Mouse (Mus musculus) kidney, adult 2 months (tissue): ENCODE results near the gene Trim32. TPM values are rescaled to one million over a fixed set of nuclear protein-coding genes. Genes with fewer than 3 reads are reported as not detected.

Experiments used
- DNase-seq: peaks from one replicate; pipeline ENCODE4 v3.0.0; 2021
- H3K27ac ChIP-seq: fragments of 200-500 bp; 2 replicates; pipeline ENCODE4 v1.5.1; 2012; ENCODE audit warnings: low read depth, low read length, control low read depth, inconsistent platforms; ENCODE audit not compliant: insufficient read depth
- H3K27me3 ChIP-seq: fragments of 200-500 bp; replicated peaks from 2 replicates; pipeline ENCODE4 v1.6.1; 2012; ENCODE audit warnings: mild to moderate bottlenecking, moderate library complexity, low read length, inconsistent platforms; ENCODE audit not compliant: control insufficient read depth, insufficient read depth
- H3K36me3 ChIP-seq: fragments of 200-500 bp; 2 replicates; pipeline ENCODE4 v1.6.1; 2012; ENCODE audit warnings: mild to moderate bottlenecking, moderate library complexity, low read length, inconsistent platforms; ENCODE audit not compliant: control insufficient read depth, insufficient read depth
- H3K4me1 ChIP-seq: fragments of 200-500 bp; 2 replicates; pipeline ENCODE4 v1.6.1; 2011; ENCODE audit warnings: low read length; ENCODE audit not compliant: control insufficient read depth, insufficient read depth
- H3K4me3 ChIP-seq: fragments of 200-500 bp; 2 replicates; pipeline ENCODE4 v1.5.1; 2011; ENCODE audit warnings: mild to moderate bottlenecking, low read depth, low read length, control low read depth; ENCODE audit not compliant: insufficient read depth
- CTCF ChIP-seq: fragments of 200-500 bp; conservative IDR thresholded peaks from 2 replicates; pipeline ENCODE4 v1.5.1; 2011; ENCODE audit warnings: low read depth, mild to moderate bottlenecking, control low read depth, low read length, moderate library complexity, mixed read lengths; ENCODE audit not compliant: insufficient read depth, insufficient read length
- POLR2A ChIP-seq: fragments of 200-500 bp; IDR thresholded peaks from one replicate; pipeline ENCODE4 v1.6.1; 2011; ENCODE audit warnings: low read depth, low read length, control low read depth
- WGBS: fragments of 180-500 bp; shearing (Covaris S2); methylation state at CpG from one replicate; pipeline ENCODE4 v1.1.7; 2018; 5-methylcytosine and 5-hydroxymethylcytosine counted together
- polyA plus RNA-seq: library from polyadenylated mRNA; depleted of rRNA; stranded (reverse); fragments of >200 nt; gene quantifications from 2 replicates; pipeline ENCODE4 v1.2.3, GENCODE M21; 2012

The Trim32 gene
- polyA plus RNA-seq, 1 experiment = 20.6 TPM

GRCm38 (mm10) chr4:65607184-65607631, 2.4 kb downstream of the Trim32 start:
- H3K4me3 ChIP-seq = no peak overlapping the region
- peaks cover 24% of the 10 kb centered on the region for H3K4me1 ChIP-seq
- no peaks in the 10 kb centered on the region for H3K36me3 ChIP-seq
- no peak for TF ChIP-seq POLR2A
- no peak for TF ChIP-seq CTCF
- H3K27me3 ChIP-seq = no peaks in the 10 kb centered on the region
- H3K27ac ChIP-seq = no peak overlapping the region
- no peak for DNase-seq
- 77% methylated on average over 10 of the region's 10 CpGs for WGBS

DNA sequence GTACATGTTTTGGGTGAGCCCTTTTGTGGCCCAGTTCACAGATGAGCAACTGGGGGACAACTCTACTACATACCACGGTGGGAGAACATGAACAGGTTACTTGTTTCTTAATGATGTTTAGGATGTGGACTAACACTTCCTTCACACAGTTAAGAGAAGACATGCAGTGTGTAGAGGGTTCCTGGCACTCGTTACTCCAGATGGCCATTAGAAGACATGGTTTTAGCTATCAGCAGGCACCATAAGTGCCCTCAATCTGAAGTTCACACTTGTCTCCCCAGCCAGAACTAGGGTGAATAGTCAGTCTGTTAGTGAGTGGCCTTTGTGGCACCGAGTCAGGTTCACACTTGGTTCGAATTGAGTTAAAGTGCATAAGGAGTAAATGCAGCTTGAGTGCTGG, 3.3 kb downstream of the Trim32 start:
- no peak overlapping the region for H3K4me3 ChIP-seq
- H3K27ac ChIP-seq = no peak overlapping the region
- peaks cover 24% of the 10 kb centered on the region for H3K4me1 ChIP-seq
- DNase-seq = no peak
- H3K36me3 ChIP-seq = no peaks in the 10 kb centered on the region
- no peaks in the 10 kb centered on the region for H3K27me3 ChIP-seq
- TF ChIP-seq CTCF (no peak), POLR2A (no peak)
- WGBS = 96% methylated on average over 4 of the region's 4 CpGs

DNA sequence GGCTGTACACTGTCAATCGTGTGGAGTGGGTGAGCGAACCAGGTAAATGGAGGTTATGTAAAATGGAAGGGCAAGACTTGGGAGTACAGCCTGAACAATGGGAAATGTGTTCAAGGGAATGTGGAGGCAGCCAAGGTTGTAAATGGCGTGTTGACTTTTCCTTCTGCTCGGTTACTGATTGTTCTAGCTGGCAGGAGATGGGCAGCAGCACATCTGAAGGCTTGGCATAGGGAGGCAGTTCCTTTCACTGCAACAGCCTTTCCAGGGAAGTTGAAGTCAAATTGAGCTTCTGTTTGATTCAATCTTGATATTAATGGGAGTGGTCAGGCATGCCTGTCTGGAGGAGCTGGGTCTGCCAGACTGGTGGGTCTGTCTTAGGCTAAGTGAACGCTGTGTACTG, 5.5 kb downstream of the Trim32 start:
- Histone ChIP-seq H3K36me3 (peaks cover 7% of the 10 kb centered on the region), H3K4me3 (no peak overlapping the region), H3K4me1 (peaks cover 20% of the 10 kb centered on the region), H3K27me3 (no peaks in the 10 kb centered on the region), H3K27ac (no peak overlapping the region)
- TF ChIP-seq CTCF (no peak), POLR2A (no peak)
- 65% methylated on average over 5 of the region's 5 CpGs for WGBS
- peak; percentile 29 for DNase-seq

GRCm38 (mm10) chr4:65610896-65611295, 6.1 kb downstream of the Trim32 start:
- TF ChIP-seq POLR2A = no peak
- TF ChIP-seq CTCF = no peak
- no peak overlapping the region for H3K4me3 ChIP-seq
- 65% methylated on average over 6 of the region's 6 CpGs for WGBS
- peak overlapping the region; percentile 28; the same call in 1 of the 2 replicates for H3K27ac ChIP-seq
- peaks cover 20% of the 10 kb centered on the region for H3K4me1 ChIP-seq
- no peak for DNase-seq
- peaks cover 8% of the 10 kb centered on the region for H3K36me3 ChIP-seq
- no peaks in the 10 kb centered on the region for H3K27me3 ChIP-seq

GRCm38 (mm10) chr4:65613135-65613534, 8.3 kb downstream of the Trim32 start:
- Histone ChIP-seq H3K4me3 (no peak overlapping the region), H3K4me1 (peaks cover 16% of the 10 kb centered on the region), H3K36me3 (peaks cover 8% of the 10 kb centered on the region), H3K27ac (no peak overlapping the region), H3K27me3 (no peaks in the 10 kb centered on the region)
- DNase-seq = no peak
- 98% methylated on average over 14 of the region's 14 CpGs for WGBS
- no peak for TF ChIP-seq CTCF
- no peak for TF ChIP-seq POLR2A

- no peak for DNase-seq
- no peaks in the 10 kb centered on the region for H3K4me1 ChIP-seq
- WGBS = 89% methylated on average over 3 of the region's 3 CpGs
- TF ChIP-seq CTCF (no peak), POLR2A (no peak)
- H3K27ac ChIP-seq = no peak overlapping the region
- H3K27me3 ChIP-seq = no peaks in the 10 kb centered on the region
- peaks cover 1% of the 10 kb centered on the region for H3K36me3 ChIP-seq
- H3K4me3 ChIP-seq = no peak overlapping the region
Observed at GRCm38 (mm10) chr4:65620125-65620524, 15.3 kb downstream of the Trim32 start.

DNA sequence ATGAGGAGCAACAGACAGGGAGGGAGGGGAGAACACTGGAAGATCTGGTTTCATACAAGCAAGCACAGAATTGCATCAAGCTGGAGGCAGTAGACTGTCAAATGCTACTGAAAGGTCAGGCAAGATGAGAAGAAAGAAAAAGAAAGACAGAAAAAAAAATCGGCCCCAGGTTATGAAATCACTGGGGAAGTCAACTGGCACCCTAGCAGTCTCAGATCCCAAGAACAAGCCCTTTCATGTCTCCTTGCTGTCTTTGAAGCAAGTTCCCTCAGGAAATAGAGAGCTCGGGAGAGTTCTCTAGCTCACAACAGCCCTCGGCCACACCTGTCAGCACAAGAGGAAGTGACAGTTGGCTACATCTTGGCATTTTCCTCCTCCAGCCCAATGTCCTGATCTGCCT, 33.4 kb downstream of the Trim32 start:
- Histone ChIP-seq H3K36me3 (no peaks in the 10 kb centered on the region), H3K4me1 (no peaks in the 10 kb centered on the region), H3K4me3 (no peak overlapping the region), H3K27ac (no peak overlapping the region), H3K27me3 (no peaks in the 10 kb centered on the region)
- no peak for TF ChIP-seq POLR2A
- no peak for TF ChIP-seq CTCF
- DNase-seq = no peak
- WGBS = 50% methylated on average over 3 of the region's 3 CpGs

DNA sequence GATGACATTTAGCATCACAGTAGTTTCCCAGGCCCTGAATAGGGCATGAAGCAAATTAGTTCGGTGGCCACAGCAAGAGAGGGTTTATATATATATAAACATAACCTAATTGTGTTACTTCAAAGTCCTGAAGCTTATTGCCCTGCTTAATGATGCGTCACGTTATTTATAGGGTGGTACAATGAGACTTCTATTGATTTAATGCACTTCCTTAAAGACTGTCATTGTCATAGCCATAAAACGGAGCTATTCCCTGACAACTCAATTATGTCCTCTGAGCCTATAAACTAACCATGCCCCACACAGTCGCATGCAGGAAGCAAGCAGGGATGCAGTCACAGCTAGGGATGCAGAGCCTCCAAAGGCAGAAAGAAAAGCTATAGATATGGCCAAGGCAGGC, 37.8 kb downstream of the Trim32 start:
- H3K27ac ChIP-seq = no peak overlapping the region
- no peaks in the 10 kb centered on the region for H3K36me3 ChIP-seq
- DNase-seq = no peak
- TF ChIP-seq CTCF (no peak), POLR2A (no peak)
- no peaks in the 10 kb centered on the region for H3K4me1 ChIP-seq
- no peak overlapping the region for H3K4me3 ChIP-seq
- 18% methylated on average over 5 of the region's 5 CpGs for WGBS
- no peaks in the 10 kb centered on the region for H3K27me3 ChIP-seq
